Mouse (Mus musculus) layer of hippocampus, postnatal 25 days (tissue): Measurements from ENCODE around the gene Ccer2. TPM values are rescaled to one million over a fixed set of nuclear protein-coding genes. Genes with fewer than 3 reads are reported as not detected.

ENCODE experiments used
- DNase-seq, 2 experiments: peaks; one replicate each; pipeline ENCODE4 v3.0.0; 2022; ENCODE audit warnings: mixed read lengths in 2 of 2, low spot score in 1 of 2; ENCODE audit errors: extremely low spot score in 1 of 2
- total RNA-seq, 2 experiments: library from RNA; stranded (reverse); gene quantifications; 2 replicates each; pipeline ENCODE4 v1.2.3; 2021

Ccer2 gene
- total RNA-seq, 2 experiments from 2014 or later: 0.42 to 0.47 TPM

DNA sequence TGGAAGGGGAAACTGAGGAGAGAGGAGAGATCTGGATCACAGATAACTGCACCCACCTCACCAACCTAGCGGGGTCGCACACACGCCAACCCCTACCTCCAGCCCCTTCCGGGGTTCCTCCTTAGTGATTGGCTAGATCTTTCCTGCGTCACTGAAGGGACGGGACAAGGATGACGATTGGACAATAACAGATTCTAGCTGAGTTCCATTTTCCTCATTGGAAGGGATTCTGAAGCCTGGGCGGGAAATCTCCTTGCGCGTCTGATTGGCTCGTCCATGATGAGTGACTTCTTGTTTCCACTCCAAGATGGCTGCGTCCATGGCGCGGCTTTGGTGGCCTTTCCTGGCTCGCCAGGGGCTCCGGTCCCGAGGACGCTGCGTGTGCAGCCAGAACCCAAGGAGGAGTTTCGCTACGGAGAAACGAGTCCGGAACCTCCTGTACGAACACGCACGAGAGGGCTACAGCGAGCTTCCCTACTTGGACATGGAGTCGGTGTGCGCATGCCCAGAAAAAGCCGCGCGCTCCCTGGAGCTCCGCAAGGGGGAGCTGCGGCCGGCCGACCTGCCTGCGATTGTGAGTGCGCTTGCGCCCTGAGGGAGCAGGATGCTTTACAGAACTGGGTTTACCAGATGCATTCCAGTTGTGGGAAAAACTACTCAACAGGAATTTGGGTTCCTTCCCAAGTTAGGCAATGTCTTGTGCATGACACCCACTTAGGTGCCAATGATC lies 14.1 kb upstream of the Ccer2 start, which contains the start of the genes Mrps12 and Sars2:
Gene Mrps12, minus strand, starts transcription at position 112 of the 730 bp plus-strand sequence.
Gene Sars2, plus strand, starts transcription at position 284 of the 730 bp plus-strand sequence.
- DNase-seq: peak; percentile 92 to 96

DNA sequence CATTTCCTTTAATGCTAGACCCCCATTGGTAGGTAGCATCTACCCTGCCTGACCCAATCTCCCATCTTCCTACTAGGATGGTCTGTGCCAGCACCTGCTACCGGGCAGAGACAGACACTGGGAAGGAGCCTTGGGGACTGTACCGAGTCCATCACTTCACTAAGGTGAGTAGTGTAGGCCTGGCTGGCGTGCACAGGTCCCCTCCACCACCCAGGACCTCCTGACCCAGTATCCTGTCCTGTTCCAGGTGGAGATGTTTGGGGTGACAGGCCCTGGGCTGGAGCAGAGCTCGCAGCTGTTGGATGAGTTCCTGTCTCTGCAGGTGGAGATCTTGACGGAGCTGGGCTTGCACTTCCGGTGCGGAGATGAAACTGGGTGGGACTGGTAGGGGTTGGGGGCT lies 6.0 kb upstream of the Ccer2 start:
- DNase-seq: no peak

DNA sequence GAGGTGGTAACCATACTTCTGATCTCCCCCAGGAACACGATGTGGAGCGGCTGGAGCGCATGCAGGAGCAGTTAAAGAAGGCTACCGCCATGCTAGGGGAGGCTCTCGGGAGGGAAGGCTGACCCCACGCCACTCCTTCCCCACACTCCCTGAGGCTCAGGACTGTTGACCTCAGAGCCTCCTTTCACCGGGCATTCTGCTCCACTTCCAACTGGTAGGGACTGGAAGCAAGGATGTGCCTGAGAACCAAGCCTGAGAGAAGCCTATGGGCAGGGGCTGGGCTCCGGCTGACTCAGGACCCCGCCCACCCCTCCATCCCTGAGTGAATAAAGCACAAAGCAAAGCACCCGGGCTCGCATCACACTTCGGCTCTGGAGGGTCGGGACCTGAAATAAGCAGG lies 2.6 kb downstream of the Ccer2 start:
- DNase-seq: no peak

DNA sequence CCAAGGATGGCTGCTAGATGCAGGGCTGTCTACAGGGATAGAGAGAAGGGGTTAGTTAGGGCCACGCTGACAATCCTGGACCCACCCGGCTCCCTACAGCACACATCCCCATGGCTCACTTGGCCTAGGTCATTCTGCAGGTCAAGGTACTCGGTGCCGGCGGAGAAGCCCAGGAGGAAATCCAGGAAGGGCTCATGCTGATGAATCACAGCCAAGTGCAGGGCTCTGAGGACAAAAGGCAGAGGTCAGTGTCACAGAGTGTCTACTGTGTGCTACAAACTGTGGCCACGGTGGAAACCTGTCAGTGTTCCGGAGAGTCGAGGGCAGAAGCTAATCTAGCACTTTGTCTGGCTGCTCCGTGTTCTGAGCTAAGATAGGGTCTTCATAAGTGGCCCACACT lies 5.9 kb downstream of the Ccer2 start:
- DNase-seq: no peak

DNA sequence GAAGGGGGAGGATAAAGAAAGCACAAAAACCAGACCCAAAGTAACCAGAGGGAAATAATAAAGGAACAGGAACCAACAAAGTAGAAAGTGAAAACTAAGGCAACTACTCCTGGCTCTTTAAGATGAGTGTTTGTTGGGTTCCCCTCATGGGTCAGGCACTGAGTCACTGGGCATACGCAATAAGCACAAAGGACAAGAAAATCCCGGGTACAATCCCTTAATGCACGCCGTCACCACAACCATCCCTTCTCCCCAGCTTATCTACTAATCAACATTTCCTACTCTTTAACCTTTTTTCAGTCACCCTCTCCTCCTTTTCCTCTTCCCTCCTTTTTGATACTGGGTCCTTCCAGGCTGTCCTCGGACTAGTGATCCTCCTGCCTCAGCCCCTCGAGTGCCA lies 9.2 kb downstream of the Ccer2 start:
- DNase-seq: no peak

DNA sequence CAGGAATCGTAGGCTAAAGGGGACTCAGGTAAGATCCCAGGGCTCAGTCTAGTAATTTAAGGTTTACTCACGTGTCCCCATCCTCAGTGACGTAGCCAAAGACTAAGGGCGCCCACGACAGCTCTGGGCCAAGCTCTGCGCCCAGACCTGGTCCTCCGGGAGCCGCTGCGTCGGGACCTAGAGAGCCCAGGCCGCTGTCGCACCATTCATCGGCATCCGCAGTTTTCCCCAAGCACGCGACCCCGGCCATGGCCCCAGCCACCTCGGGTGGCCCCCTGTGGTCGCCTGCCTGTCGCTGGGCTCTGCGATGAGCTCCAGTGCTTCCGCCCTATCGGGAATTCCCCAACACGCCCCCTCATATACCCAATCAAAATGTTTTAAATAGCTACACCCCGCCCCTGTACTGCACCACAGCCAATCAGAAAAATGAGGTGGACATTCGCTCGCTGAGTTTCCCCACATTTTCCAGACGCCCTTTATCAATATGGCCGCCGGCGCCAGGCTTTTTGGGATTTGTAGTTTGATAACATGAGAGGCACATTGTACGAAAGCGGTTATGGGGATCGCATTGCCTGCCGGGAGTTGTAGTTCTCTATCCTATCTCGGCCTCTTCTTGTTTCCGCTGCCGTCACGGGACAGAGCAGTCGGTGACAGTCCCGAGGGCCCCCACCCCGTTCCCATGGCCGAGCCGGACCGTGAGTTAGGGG lies 10.4 kb downstream of the Ccer2 start, which contains the start of gene Sirt2:
Gene Sirt2, plus strand, starts transcription at position 563 of the 707 bp plus-strand sequence.
- peak; percentile 85 to 87 for DNase-seq

DNA sequence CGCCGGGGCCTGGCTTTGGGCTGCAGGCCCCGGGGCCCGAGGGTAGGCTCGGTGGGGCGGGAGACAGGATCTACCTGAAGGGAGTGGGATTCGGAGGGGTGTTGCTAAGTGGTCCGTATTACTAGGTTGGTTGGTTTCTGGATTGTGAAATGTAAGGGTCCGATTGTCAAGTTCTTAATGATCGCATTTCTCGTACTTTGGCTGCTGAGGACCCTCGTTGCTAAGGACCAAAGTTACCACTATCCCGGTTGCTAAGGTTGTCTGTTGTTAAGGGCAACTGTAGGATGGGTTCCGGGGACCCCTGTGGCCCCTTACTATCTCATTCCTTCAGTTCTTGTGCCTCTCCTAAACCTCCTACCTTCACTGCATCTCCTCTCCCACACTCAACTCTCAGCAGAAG lies 10.9 kb downstream of the Ccer2 start:
- DNase-seq: no peak

DNA sequence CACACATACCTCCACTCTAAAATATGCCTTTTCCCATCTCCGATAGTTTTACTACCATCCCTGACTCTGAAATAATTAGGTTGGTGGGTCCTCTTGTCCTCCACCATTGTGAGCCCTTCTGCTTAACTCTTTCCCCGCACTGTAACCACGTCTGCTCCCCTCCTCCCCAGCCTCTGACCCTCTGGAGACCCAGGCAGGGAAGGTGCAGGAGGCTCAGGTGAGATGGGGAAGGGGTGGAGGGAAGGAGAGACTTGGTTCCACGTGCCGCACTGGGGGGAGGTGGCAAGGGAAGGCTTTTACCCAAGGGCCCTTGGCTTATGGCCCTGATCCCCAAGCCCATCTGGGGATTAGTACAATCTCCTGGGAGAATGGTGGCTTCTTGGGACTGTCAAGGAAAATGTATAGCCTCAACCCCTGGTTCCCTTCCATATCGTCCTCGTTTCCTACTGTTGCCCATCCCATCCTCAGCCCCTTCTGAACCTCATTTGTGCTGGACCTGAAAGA lies 11.5 kb downstream of the Ccer2 start, which contains the start of gene Nfkbib:
Gene Nfkbib, minus strand, starts transcription at position 51 of the 504 bp plus-strand sequence.
- no peak for DNase-seq

DNA sequence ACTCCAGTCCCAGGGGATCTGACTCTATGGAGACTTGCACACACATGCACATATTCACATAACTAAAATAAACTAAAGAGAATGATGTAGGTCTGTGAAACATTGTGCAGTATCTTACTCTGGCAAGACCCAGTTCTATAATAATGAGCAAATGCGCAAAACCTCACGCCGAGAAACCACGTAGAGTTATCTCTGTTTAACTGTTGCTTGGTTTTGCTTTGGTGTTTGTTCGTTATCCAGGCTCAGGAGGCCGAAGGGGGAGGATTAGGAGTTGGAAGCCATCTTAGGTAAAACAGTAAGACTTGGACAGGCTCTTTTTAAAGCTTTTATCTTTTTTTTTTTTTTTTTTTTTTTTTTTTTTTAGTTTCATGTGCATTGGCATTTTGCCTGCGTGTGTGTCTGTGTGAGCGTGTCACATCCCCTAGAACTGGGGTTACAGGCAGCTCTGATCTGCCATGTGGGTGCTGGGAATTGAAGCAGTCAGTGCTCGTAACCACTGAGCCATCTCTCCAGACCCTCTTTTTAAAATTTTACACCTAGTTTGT lies 13.5 kb downstream of the Ccer2 start:
- DNase-seq: no peak

DNA sequence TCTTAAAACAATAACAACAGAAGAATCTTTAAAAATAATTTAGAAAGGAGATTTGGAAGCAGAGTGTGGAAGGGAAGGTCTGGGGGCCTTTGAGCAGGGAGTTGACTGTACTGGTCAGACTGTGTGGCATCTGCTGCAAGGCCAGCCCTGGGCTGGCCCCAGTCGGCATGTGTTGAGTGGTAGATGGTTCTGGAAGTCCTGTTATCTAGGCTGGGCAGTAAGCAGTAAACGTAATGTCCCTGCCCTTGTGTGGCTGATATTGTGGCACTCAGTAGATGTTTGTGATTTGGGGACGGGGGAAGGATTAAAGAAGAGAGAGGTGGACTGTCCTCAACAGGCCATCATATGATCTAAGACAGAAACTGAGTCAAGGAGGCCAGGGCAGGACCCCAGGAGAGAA lies 14.3 kb downstream of the Ccer2 start:
- DNase-seq: no peak

DNA sequence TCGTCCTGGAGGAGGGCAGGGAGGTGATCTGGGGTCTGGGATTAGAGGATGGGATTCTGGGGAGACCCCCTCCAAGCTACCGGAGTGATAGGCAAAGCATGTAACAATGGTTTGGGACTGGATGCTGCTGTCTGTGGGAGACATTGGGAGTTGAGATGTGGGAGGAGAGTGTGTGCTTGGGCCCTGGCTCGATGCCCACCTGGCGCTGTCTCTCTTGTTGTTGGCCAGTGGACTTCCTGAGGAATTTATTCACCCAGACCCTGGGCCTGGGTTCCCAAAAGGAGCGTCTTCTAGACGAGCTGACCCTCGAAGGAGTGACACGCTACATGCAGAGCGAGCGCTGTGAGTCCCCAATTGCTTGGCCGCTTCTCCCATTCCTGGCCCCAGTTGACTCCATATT lies 15.9 kb downstream of the Ccer2 start:
- DNase-seq: no peak

DNA sequence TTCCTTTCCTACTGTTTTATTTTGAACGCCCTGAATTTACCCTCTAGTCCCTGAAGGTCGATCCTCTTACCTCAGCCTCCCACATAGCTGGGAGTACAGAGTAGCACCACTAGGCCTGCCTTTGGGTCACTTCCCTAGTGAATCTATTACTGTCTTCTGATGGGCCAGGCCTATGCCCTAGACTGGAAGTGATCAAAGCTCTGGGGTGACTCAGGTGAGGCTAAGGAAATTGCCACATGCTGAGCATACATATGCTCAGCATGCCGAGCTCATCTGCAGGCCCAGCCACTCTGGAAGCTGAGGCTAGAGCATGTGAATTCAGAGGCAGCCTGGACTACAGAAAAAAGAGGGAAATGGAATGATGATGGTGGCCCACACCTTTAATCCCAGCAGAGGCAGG lies 17.2 kb downstream of the Ccer2 start:
- DNase-seq: no peak

DNA sequence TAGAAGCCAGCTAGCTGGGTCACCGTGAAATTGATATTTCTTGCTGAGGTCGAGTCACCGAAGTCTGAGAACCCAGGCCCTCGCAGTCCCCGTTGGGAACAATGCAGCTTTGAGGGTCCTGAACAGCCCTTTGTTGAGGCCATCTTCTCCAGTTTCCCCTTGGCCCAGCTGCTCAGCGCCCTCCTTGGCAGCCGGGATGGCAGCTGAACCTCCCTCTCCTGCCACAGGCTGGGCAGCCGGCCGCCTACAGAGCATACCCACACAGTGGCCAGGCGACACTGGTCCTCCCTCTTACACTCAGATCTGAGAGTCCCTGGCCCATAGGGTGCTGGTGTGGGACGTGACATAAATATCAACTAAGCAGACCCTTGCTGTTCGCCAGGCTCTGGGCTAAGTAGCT lies 18.2 kb downstream of the Ccer2 start:
- no peak for DNase-seq

DNA sequence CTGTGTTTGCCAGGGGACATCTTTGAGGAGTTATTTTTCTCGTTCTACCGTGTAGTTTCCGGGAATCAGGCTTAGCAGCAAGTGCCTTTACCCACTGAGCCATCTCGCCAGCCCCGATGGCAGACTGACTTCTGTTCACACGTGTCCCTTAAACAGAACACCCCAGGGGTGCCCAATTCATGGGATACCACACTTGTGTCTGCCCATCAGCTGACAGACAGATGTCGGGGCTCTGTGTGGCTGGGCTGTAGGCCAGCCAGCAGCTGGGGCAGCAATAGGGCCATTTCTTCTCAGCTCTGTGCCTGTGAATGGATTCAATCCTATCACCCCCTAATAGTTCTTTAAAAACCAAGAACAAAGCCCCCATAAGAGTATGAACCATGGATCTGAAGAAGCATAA lies 19.2 kb downstream of the Ccer2 start:
- DNase-seq: no peak

DNA sequence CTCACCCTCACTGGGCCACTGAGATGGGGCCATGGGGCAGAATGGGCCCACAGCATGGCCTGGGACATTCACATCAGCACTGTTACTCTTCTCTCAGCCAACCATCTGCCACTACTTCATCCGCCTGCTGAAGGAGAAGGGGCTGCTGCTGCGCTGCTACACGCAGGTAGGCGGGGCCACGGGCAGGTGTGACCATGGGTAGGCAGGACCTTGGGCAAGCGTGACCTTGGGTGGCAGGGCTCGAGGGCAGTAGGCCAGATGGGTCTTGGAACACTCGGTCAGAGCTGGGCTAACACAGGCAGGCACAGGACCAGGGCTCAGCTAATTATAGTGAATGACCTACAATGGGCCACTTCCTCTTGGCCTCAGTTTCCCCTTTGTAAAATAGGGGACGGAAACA lies 22.9 kb downstream of the Ccer2 start:
- no peak for DNase-seq

DNA sequence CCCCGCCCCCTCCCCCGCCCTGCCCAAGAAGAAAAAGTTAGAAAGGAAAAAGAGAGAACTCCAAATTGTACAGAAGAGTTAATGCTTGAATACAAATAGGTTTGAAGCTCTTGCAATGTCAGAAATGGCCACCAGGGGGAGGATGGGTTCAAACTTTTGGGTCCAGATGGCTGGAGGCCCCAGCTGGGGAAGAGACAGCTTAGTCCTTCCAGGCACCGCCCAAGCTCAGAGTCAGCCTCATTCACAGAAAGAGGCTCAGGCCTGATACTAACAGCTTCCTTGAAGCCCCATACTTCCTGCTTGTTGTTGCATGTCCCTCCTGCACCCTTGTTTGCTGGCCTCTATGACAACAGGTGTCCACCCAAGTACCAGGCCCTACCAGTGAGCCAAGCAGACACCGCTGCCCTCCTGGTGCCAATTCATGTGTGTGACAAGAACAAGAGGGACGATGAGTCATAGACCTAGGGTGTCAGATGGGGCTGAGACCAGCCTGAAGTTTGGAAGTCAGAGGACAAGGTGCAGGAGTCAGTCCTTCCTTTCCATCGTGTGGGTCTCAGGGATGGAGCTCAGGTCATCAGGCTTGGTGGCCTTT lies 24.2 kb downstream of the Ccer2 start:
- peak; percentile 90 to 99 for DNase-seq

DNA sequence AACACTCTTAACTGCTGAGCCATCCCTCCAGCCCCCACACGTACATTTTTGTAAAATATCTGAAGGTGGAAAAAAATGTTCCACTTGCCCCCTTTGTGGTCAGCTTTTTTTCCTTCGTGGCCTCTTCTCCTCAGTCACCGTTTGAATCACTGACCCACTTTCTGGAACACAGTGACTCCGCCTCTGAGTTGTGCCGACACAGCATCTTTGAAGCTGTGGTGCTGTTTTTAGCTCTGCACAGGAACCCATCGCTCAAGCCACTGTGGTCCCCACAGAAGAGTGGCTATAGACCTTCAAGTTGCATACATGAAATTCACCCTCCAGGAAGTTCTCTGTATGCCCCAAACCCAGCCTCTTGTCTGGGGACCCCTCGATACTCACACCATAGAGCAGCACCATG lies 24.9 kb downstream of the Ccer2 start:
- DNase-seq: no peak

DNA sequence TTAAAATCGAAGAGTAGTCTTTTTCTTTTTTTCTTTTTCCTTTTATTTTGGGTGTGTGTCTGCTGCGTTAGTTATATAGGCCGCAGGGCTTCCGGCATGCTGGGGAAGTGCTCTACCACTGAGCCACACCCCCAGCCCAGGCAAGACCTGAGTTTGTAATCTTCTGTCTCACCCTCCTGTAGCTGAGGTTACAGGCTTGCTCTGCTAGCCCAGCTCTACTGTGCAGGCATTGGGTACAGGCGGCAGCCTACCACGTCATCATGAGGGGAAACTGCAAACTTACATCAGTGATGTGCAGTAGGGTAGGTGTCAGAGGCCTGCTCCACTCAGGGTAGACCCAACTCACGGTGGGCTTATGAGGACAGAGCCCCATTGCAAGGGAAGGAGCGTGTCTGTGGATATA lies 25.3 kb downstream of the Ccer2 start:
- no peak for DNase-seq

DNA sequence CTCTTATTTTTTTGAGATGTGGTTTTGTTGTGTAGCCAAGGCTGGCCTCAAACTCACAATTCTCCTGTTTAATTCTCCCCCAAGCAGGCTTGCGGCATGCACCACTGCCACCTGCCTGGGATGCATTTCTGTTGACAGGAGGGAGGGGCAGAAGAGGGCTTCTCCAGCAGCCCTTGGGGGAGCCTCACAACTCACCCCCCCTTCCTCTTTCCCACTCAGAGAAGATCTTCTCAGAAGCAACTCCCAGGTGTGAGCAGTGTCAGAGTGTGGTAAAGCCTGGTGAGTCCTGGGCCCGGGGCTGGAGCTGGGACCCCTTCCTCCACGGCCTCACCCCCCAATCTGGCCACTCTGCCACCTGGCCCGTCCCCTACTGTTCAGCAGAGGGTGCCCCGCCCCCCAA lies 29.2 kb downstream of the Ccer2 start:
- no peak for DNase-seq

DNA sequence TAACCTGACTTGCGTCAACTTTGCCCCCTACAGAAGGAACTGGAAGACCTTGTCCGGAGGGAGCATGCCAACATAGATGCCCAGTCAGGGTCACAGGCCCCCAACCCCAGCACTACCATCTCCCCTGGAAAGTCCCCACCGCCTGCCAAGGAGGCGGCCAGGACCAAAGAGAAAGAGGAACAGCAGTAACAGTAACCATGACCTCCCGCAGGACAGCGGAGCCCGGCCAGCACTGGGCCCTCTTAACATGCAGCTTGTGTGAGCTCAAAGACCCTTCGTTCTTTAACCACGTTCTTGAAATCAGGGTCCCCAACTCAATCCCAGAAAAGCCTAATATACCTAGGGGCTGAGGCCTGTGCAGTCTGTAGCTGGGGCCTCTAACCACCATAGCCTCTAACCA lies 31.9 kb downstream of the Ccer2 start:
- no peak for DNase-seq
